Mouse (Mus musculus) ZHBTc4 (cell line): ENCODE data around the gene Abca15.

Source experiments
- DNase-seq: peaks from one replicate; pipeline ENCODE4 v3.0.0-alpha.2; 2011; ENCODE audit warnings: low read depth, low spot score

Abca15 gene

DNA sequence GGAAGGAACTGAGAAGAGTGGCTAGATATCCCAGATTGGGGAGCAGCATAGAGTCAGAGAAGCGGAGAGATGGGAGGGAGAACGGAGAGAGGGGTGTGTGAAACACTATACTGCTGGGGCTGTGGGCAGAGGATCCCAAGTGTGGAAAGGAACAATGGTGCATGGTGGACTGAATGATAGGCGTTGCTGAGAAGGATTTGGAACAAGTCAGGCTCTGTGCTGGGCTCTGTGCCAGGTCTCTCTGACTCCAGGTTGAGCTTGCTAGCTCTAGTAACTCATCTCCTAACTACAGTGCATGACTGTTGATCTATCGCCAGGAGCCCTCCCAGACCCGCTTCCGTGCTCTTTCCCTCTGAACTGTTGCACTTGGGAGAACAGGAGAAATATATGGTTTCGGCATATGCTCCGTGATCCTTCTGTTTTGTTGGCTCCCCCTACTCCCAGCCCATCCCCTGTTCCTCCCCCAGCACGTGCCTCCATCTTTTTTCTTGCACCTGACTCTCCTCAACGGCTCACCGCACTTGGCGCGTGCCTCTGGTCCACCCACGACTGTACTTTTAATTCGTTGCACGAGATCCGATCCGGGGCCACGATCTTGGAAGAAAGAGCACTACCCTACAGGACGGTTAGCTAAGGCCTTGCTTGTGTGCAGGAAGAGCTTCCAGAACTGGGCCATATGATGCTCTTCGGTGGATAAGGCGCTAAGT lies at the start of gene Abca15:
Gene Abca15, plus strand, starts transcription at position 584 of the 707 bp plus-strand sequence.
- no peak for DNase-seq

- DNase-seq = no peak
Observed at GRCm38 (mm10) chr7:120285286-120285685, 43.2 kb upstream of the Abca15 start.

GRCm38 (mm10) chr7:120316086-120316485 lies 12.4 kb upstream of the Abca15 start:
- no peak for DNase-seq

DNA sequence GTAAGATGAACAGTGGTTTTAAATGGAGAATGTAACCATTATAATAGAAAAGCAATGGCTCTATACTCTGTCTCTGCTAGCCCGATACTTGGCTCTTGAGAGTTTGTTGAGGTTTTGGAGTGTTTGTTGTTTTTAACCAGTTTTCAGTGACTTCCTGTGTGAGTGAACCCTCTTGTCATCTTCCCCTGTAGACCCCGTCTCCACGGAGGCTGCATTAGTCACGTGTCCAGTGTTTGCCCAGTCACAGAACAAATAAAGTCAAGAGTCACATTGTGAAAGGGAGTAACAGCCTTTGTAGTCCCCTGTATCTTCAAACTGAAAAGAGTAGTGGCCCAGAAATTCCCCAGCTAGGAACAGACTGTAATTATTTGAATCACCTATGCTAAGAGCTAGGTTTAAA lies 5.5 kb upstream of the Abca15 start:
- no peak for DNase-seq

- DNase-seq = peak; percentile 79
Observed at GRCm38 (mm10) chr7:120325911-120326310, 2.6 kb upstream of the Abca15 start.

- peak; percentile 64 for DNase-seq
Observed at GRCm38 (mm10) chr7:120327220-120328073, 1.0 kb upstream of the Abca15 start.

GRCm38 (mm10) chr7:120361159-120361558 lies 32.7 kb downstream of the Abca15 start:
- DNase-seq = peak; percentile 76

DNA sequence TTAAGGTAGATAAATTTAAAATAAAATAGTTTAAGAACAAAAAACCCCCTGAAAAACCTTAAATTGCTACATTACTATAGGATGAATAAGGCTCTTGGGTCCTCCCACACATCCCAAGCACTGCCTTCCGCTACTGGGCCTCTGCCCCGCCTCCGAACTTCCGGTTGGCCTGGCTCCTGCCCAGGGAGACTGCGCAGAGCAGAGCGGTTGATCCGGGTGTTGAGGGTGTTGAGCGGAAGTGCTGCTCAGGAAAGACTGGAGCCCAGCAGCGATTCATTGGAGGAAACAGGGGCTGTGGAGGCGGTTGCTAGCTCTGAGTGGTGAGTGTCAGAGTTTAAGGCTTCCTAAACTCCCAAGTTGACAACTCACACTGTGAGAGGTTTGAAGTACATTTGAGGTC lies 81.0 kb downstream of the Abca15 start, which contains the start of gene Abca16:
Gene Abca16, plus strand, starts transcription at position 201 of the 400 bp plus-strand sequence.
- DNase-seq = peak; percentile 56

GRCm38 (mm10) chr7:120412391-120412790 lies 83.9 kb downstream of the Abca15 start:
- DNase-seq = no peak

DNA sequence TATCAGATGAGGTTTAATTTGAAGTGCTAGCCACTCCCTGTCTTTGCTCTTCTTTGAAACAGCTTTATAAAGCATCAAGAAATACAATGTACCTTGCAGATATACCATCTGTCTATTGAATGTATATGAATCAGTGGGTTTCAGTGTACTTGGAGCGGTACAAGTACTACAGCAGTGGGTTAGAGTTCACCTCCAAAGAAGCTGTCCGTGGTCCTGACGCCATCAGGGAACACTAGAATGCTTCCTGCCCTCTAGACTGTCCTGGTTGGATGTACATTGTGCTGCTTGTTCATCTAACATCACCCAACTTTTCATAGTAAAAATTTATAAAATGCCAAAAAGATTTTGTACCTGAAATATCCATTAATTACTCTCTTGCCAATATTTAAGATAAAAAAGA lies 98.2 kb downstream of the Abca15 start:
- peak; percentile 40 for DNase-seq

DNA sequence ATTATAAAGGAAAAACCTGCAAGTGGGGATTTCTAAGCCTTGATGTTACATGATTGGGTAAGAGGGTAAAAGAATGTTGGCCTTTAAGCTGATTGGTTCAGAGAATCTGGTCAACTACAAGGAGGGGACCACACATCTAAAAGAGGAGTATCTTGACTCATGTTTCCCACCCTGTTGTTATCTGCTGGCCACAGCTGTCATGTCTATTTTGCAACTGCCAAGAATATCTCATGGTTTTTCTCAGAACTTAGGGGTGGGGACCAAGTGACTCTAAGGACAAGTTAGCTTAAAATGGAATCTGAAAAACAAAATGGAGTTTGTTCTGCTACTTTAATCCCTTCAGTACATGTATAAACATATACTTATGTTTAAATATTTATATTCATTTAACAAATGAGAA lies 103.0 kb downstream of the Abca15 start:
- DNase-seq = no peak
